Mouse (Mus musculus) megakaryocyte, embryonic 14.5 days (primary cell): ENCODE measurements around the gene Hecw2.

Experiments used
- FLI1 ChIP-seq: IDR thresholded peaks from 2 replicates; pipeline ENCODE4 v1.6.1; 2012; ENCODE audit warnings: low read length, inconsistent platforms, mixed read lengths
- GATA1 ChIP-seq: IDR thresholded peaks from 3 replicates; pipeline ENCODE4 v1.6.1; 2012; ENCODE audit warnings: mixed read lengths, low read length, inconsistent platforms, borderline replicate concordance

GRCm38 (mm10) chr1:54015739-54016138 is 179.2 kb downstream of the Hecw2 start:
- TF ChIP-seq GATA1, result no peak
- no peak for TF ChIP-seq FLI1
